Mouse (Mus musculus): ENCODE data around the gene Pknox1. TPM values are rescaled to one million over a fixed set of nuclear protein-coding genes. Genes with fewer than 3 reads are reported as not detected.
A peak's percentile ranks its signal among the peaks of the same experiment; 100 is the strongest.
"Not testable (repeated sequence)": the region's sequence is repeated elsewhere in the genome, so short reads cannot be mapped to it uniquely, and the experiment has no call there.

Pknox1 gene
- polyA plus RNA-seq, 1 experiment = 73.6 TPM

- TF ChIP-seq CTCF (IDR thresholded peaks at IDR 0.05; ENCODE audit: borderline replicate concordance, control insufficient read depth, extremely low read depth, insufficient read depth, low read length, poor library complexity) = no peak
- no peak for TF ChIP-seq POLR2A (IDR thresholded peaks at IDR 0.05; ENCODE audit: control insufficient read depth, extremely low read depth, insufficient read depth, low read length, poor library complexity)
- H3K4me1 ChIP-seq (replicated peaks; ENCODE audit: control insufficient read depth, insufficient read depth, low read length) = peaks cover 19% of the 10 kb centered on the region
- WGBS = 97% methylated on average over 4 of the region's 4 CpGs
- H3K4me3 ChIP-seq (ENCODE audit: control insufficient read depth, insufficient read depth, low read length) = no peak overlapping the region
- DNase-seq = no peak
- H3K36me3 ChIP-seq (ENCODE audit: control insufficient read depth, insufficient read depth, low read length) = peaks cover 29% of the 10 kb centered on the region
- no peak overlapping the region for H3K27ac ChIP-seq (ENCODE audit: control insufficient read depth, insufficient read depth, low read length)
- no peaks in the 10 kb centered on the region for H3K27me3 ChIP-seq (ENCODE audit: control insufficient read depth, insufficient read depth, low read length)
Observed at GRCm38 (mm10) chr17:31525114-31525513, 39.4 kb upstream of the Pknox1 start.

GRCm38 (mm10) chr17:31525816-31526215 is 38.7 kb upstream of the Pknox1 start:
- Histone ChIP-seq H3K27me3 (ENCODE audit: control insufficient read depth, insufficient read depth, low read length) (no peaks in the 10 kb centered on the region), H3K4me3 (ENCODE audit: control insufficient read depth, insufficient read depth, low read length) (no peak overlapping the region), H3K36me3 (ENCODE audit: control insufficient read depth, insufficient read depth, low read length) (peaks cover 33% of the 10 kb centered on the region), H3K4me1 (replicated peaks; ENCODE audit: control insufficient read depth, insufficient read depth, low read length) (peaks cover 18% of the 10 kb centered on the region), H3K27ac (ENCODE audit: control insufficient read depth, insufficient read depth, low read length) (no peak overlapping the region)
- WGBS = 100% methylated on average over 3 of the region's 3 CpGs
- DNase-seq = no peak
- TF ChIP-seq POLR2A (IDR thresholded peaks at IDR 0.05; ENCODE audit: control insufficient read depth, extremely low read depth, insufficient read depth, low read length, poor library complexity) (no peak), CTCF (IDR thresholded peaks at IDR 0.05; ENCODE audit: borderline replicate concordance, control insufficient read depth, extremely low read depth, insufficient read depth, low read length, poor library complexity) (no peak)

- WGBS = 68% methylated on average over 15 of the region's 15 CpGs
- H3K27me3 ChIP-seq (ENCODE audit: control insufficient read depth, insufficient read depth, low read length) = no peaks in the 10 kb centered on the region
- H3K4me1 ChIP-seq (replicated peaks; ENCODE audit: control insufficient read depth, insufficient read depth, low read length) = peaks cover 10% of the 10 kb centered on the region
- peaks cover 45% of the 10 kb centered on the region for H3K36me3 ChIP-seq (ENCODE audit: control insufficient read depth, insufficient read depth, low read length)
- TF ChIP-seq CTCF (IDR thresholded peaks at IDR 0.05; ENCODE audit: borderline replicate concordance, control insufficient read depth, extremely low read depth, insufficient read depth, low read length, poor library complexity) = no peak
- TF ChIP-seq POLR2A (IDR thresholded peaks at IDR 0.05; ENCODE audit: control insufficient read depth, extremely low read depth, insufficient read depth, low read length, poor library complexity) = no peak
- peak; percentile 10 for DNase-seq
- no peak overlapping the region for H3K27ac ChIP-seq (ENCODE audit: control insufficient read depth, insufficient read depth, low read length)
- no peak overlapping the region for H3K4me3 ChIP-seq (ENCODE audit: control insufficient read depth, insufficient read depth, low read length)
Observed at GRCm38 (mm10) chr17:31529314-31529713, 35.2 kb upstream of the Pknox1 start.

- DNase-seq = no peak
- TF ChIP-seq CTCF (IDR thresholded peaks at IDR 0.05; ENCODE audit: borderline replicate concordance, control insufficient read depth, extremely low read depth, insufficient read depth, low read length, poor library complexity) = no peak
- TF ChIP-seq POLR2A (IDR thresholded peaks at IDR 0.05; ENCODE audit: control insufficient read depth, extremely low read depth, insufficient read depth, low read length, poor library complexity) = no peak
- Histone ChIP-seq H3K4me3 (ENCODE audit: control insufficient read depth, insufficient read depth, low read length) (no peak overlapping the region), H3K27ac (ENCODE audit: control insufficient read depth, insufficient read depth, low read length) (no peak overlapping the region), H3K27me3 (ENCODE audit: control insufficient read depth, insufficient read depth, low read length) (no peaks in the 10 kb centered on the region), H3K4me1 (replicated peaks; ENCODE audit: control insufficient read depth, insufficient read depth, low read length) (peaks cover 10% of the 10 kb centered on the region), H3K36me3 (ENCODE audit: control insufficient read depth, insufficient read depth, low read length) (peaks cover 41% of the 10 kb centered on the region)
- WGBS = 93% methylated on average over 14 of the region's 14 CpGs
Observed at GRCm38 (mm10) chr17:31531441-31532158, 32.9 kb upstream of the Pknox1 start.

- not testable (repeated sequence) for H3K27me3 ChIP-seq (ENCODE audit: control insufficient read depth, insufficient read depth, low read length); H3K4me3 ChIP-seq (ENCODE audit: control insufficient read depth, insufficient read depth, low read length); H3K27ac ChIP-seq (ENCODE audit: control insufficient read depth, insufficient read depth, low read length); DNase-seq
- Histone ChIP-seq H3K4me1 (replicated peaks; ENCODE audit: control insufficient read depth, insufficient read depth, low read length) (peaks cover 10% of the 10 kb centered on the region), H3K36me3 (ENCODE audit: control insufficient read depth, insufficient read depth, low read length) (peaks cover 34% of the 10 kb centered on the region)
- 93% methylated on average over 4 of the region's 4 CpGs for WGBS
Observed at GRCm38 (mm10) chr17:31532331-31532730, 32.2 kb upstream of the Pknox1 start.

- H3K27ac ChIP-seq (ENCODE audit: control insufficient read depth, insufficient read depth, low read length) = no peak overlapping the region
- H3K4me3 ChIP-seq (ENCODE audit: control insufficient read depth, insufficient read depth, low read length) = no peak overlapping the region
Observed at GRCm38 (mm10) chr17:31535358-31535757, 29.2 kb upstream of the Pknox1 start.

More at GRCm38 (mm10) chr17:31535358-31535757, 29.2 kb upstream of the Pknox1 start:
- Histone ChIP-seq H3K36me3 (ENCODE audit: control insufficient read depth, insufficient read depth, low read length) (peaks cover 16% of the 10 kb centered on the region), H3K27me3 (ENCODE audit: control insufficient read depth, insufficient read depth, low read length) (no peaks in the 10 kb centered on the region), H3K4me1 (replicated peaks; ENCODE audit: control insufficient read depth, insufficient read depth, low read length) (no peaks in the 10 kb centered on the region)
- TF ChIP-seq CTCF (IDR thresholded peaks at IDR 0.05; ENCODE audit: borderline replicate concordance, control insufficient read depth, extremely low read depth, insufficient read depth, low read length, poor library complexity) = no peak
- TF ChIP-seq POLR2A (IDR thresholded peaks at IDR 0.05; ENCODE audit: control insufficient read depth, extremely low read depth, insufficient read depth, low read length, poor library complexity) = no peak
- DNase-seq = no peak
- WGBS = 94% methylated on average over 4 of the region's 4 CpGs

All from thymus, adult 2 months (tissue).